Mouse (Mus musculus): ENCODE data around the gene Mrpl17.

DNA sequence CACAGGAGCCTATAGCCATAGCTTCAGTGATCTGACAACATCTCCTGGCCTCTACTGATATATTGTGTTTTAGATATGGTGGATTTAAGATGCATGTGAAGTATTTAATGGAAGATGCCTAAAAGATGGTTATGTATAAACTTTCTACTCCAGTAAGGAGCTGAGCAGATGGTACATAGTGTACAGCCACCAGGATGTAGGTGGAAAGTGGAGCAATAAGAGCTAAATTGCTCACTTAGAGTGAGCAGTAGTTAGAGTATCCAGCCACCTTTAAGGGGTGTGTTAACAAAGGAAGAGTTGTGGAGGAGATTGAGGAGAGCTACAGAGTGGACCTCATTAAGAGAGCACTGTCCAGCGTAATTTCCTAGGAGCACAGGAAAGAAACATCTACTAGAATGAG, 19.8 kb downstream of the Mrpl17 start:
- TF ChIP-seq POLR2A (IDR thresholded peaks at IDR 0.05; ENCODE audit: borderline replicate concordance, control insufficient read depth, low read depth, low read length) = no peak
- no peak for TF ChIP-seq CTCF (IDR thresholded peaks at IDR 0.05; ENCODE audit: control insufficient read depth, insufficient read depth, low read length)
